Mouse (Mus musculus) midbrain, embryonic 13.5 days (tissue): Measurements from ENCODE around the gene Tns1. TPM values are rescaled to one million over a fixed set of nuclear protein-coding genes. Genes with fewer than 3 reads are reported as not detected.

ENCODE experiments used
- ATAC-seq: fragments of 200-750 bp; cut with Nextera tagmentation; 2 replicates; pipeline ENCODE4 v1.8.0; 2017; ENCODE audit warnings: mild to moderate bottlenecking, moderate TSS enrichment, moderate library complexity
- H3K27ac ChIP-seq: fragments of 300-500 bp; sonication (generic); 2 replicates; pipeline ENCODE4 v1.5.1; 2015; ENCODE audit warnings: inconsistent platforms, mild to moderate bottlenecking, moderate library complexity
- H3K27me3 ChIP-seq: fragments of 300-500 bp; sonication (generic); 2 replicates; pipeline ENCODE4 v1.6.1; 2015; ENCODE audit warnings: mild to moderate bottlenecking, inconsistent platforms
- H3K36me3 ChIP-seq: fragments of 300-500 bp; sonication (generic); 2 replicates; pipeline ENCODE4 v1.6.1; 2015; ENCODE audit warnings: mild to moderate bottlenecking, inconsistent platforms
- H3K4me1 ChIP-seq: fragments of 300-500 bp; sonication (generic); replicated peaks from 2 replicates; pipeline ENCODE4 v1.6.1; 2015; ENCODE audit warnings: inconsistent platforms
- H3K4me2 ChIP-seq: fragments of 300-500 bp; sonication (generic); replicated peaks from 2 replicates; pipeline ENCODE4 v1.6.1; 2015; ENCODE audit warnings: moderate library complexity, mild to moderate bottlenecking, inconsistent platforms
- H3K4me3 ChIP-seq: fragments of 300-500 bp; sonication (generic); replicated peaks from 2 replicates; pipeline ENCODE4 v1.5.1; 2015; ENCODE audit warnings: mild to moderate bottlenecking, inconsistent platforms
- H3K9ac ChIP-seq: fragments of 300-500 bp; sonication (generic); replicated peaks from 2 replicates; pipeline ENCODE4 v1.6.1; 2015; ENCODE audit warnings: mild to moderate bottlenecking, inconsistent platforms
- H3K9me3 ChIP-seq: fragments of 300-500 bp; sonication (generic); 2 replicates; pipeline ENCODE4 v1.6.1; 2016; ENCODE audit warnings: mild to moderate bottlenecking, inconsistent platforms
- WGBS: fragments of 180-500 bp; shearing (Covaris S2); methylation state at CpG from one replicate; pipeline ENCODE4 v1.1.7; 2015; 5-methylcytosine and 5-hydroxymethylcytosine counted together
- polyA plus RNA-seq: library from polyadenylated mRNA; unstranded; fragments of >200 nt; fragmentation: Nextera tagmentation; extraction: Ambion mirVana; gene quantifications from 2 replicates; pipeline ENCODE4 v1.2.1, GENCODE M21; 2015

Gene Tns1
- polyA plus RNA-seq, 1 experiment from 2014 or later = 13.2 TPM

- Histone ChIP-seq H3K4me3 (no peak overlapping the region), H3K27me3 (no peaks in the 10 kb centered on the region), H3K4me2 (no peak overlapping the region), H3K9ac (no peak overlapping the region), H3K4me1 (peaks cover 23% of the 10 kb centered on the region), H3K36me3 (no peaks in the 10 kb centered on the region), H3K27ac (no peak overlapping the region), H3K9me3 (no peaks in the 10 kb centered on the region)
- 41% methylated on average over 4 of the region's 4 CpGs for WGBS
- no peak for ATAC-seq
Observed at GRCm38 (mm10) chr1:74025651-74026226, 98.5 kb downstream of the Tns1 start.

GRCm38 (mm10) chr1:74025227-74025626, 99.0 kb downstream of the Tns1 start:
- Histone ChIP-seq H3K4me1 (peaks cover 23% of the 10 kb centered on the region), H3K9me3 (no peaks in the 10 kb centered on the region), H3K4me2 (no peak overlapping the region), H3K36me3 (no peaks in the 10 kb centered on the region), H3K27ac (no peak overlapping the region), H3K27me3 (no peaks in the 10 kb centered on the region), H3K9ac (no peak overlapping the region), H3K4me3 (no peak overlapping the region)
- no peak for ATAC-seq
- 64% methylated on average over 6 of the region's 6 CpGs for WGBS

GRCm38 (mm10) chr1:74024452-74025190, 99.6 kb downstream of the Tns1 start:
- no peak overlapping the region for H3K27ac ChIP-seq
- ATAC-seq = no peak
- H3K9me3 ChIP-seq = no peaks in the 10 kb centered on the region
- no peaks in the 10 kb centered on the region for H3K27me3 ChIP-seq
- WGBS = 63% methylated on average over 10 of the region's 10 CpGs
- H3K4me2 ChIP-seq = no peak overlapping the region
- no peak overlapping the region for H3K4me3 ChIP-seq
- peaks cover 23% of the 10 kb centered on the region for H3K4me1 ChIP-seq
- H3K9ac ChIP-seq = no peak overlapping the region
- no peaks in the 10 kb centered on the region for H3K36me3 ChIP-seq

- Histone ChIP-seq H3K9ac (no peak overlapping the region), H3K4me1 (peaks cover 22% of the 10 kb centered on the region), H3K27ac (no peak overlapping the region), H3K4me3 (no peak overlapping the region), H3K36me3 (no peaks in the 10 kb centered on the region), H3K27me3 (no peaks in the 10 kb centered on the region), H3K9me3 (no peaks in the 10 kb centered on the region), H3K4me2 (no peak overlapping the region)
- 83% methylated on average over 3 of the region's 3 CpGs for WGBS
- no peak for ATAC-seq
Observed at GRCm38 (mm10) chr1:74022998-74023397, 101.3 kb downstream of the Tns1 start.

GRCm38 (mm10) chr1:74022536-74022935, 101.7 kb downstream of the Tns1 start:
- Histone ChIP-seq H3K27ac (no peak overlapping the region), H3K36me3 (no peaks in the 10 kb centered on the region), H3K27me3 (no peaks in the 10 kb centered on the region), H3K9me3 (no peaks in the 10 kb centered on the region), H3K4me2 (no peak overlapping the region), H3K4me1 (peaks cover 17% of the 10 kb centered on the region), H3K4me3 (no peak overlapping the region), H3K9ac (no peak overlapping the region)
- no peak for ATAC-seq
- 75% methylated on average over 5 of the region's 5 CpGs for WGBS

- no peaks in the 10 kb centered on the region for H3K27me3 ChIP-seq
- H3K9ac ChIP-seq = no peak overlapping the region
- H3K4me1 ChIP-seq = 0 out of 2 replicates have a peak, but pooled peaks cover 2% of the 10 kb centered on the region
- no peaks in the 10 kb centered on the region for H3K9me3 ChIP-seq
- no peak overlapping the region for H3K27ac ChIP-seq
- 77% methylated on average over 6 of the region's 6 CpGs for WGBS
- no peak for ATAC-seq
- H3K4me2 ChIP-seq = no peak overlapping the region
- H3K36me3 ChIP-seq = no peaks in the 10 kb centered on the region
- no peak overlapping the region for H3K4me3 ChIP-seq
Observed at GRCm38 (mm10) chr1:74020235-74020634, 104.0 kb downstream of the Tns1 start.

- Histone ChIP-seq H3K9me3 (no peaks in the 10 kb centered on the region), H3K4me3 (no peak overlapping the region), H3K36me3 (no peaks in the 10 kb centered on the region), H3K4me2 (no peak overlapping the region), H3K4me1 (no peaks in the 10 kb centered on the region), H3K27ac (no peak overlapping the region), H3K9ac (no peak overlapping the region), H3K27me3 (no peaks in the 10 kb centered on the region)
- WGBS = 91% methylated on average over 9 of the region's 9 CpGs
- ATAC-seq = no peak
Observed at GRCm38 (mm10) chr1:74017399-74018172, 106.7 kb downstream of the Tns1 start.

GRCm38 (mm10) chr1:74016618-74017017, 107.6 kb downstream of the Tns1 start:
- ATAC-seq = no peak
- no peaks in the 10 kb centered on the region for H3K36me3 ChIP-seq
- no peak overlapping the region for H3K27ac ChIP-seq
- no peaks in the 10 kb centered on the region for H3K9me3 ChIP-seq
- H3K4me1 ChIP-seq = no peaks in the 10 kb centered on the region
- WGBS = 94% methylated on average over 5 of the region's 5 CpGs
- H3K4me3 ChIP-seq = no peak overlapping the region
- H3K27me3 ChIP-seq = no peaks in the 10 kb centered on the region
- H3K4me2 ChIP-seq = no peak overlapping the region
- H3K9ac ChIP-seq = no peak overlapping the region

GRCm38 (mm10) chr1:74015513-74016234, 108.6 kb downstream of the Tns1 start:
- Histone ChIP-seq H3K4me2 (no peak overlapping the region), H3K4me1 (no peaks in the 10 kb centered on the region), H3K27me3 (no peaks in the 10 kb centered on the region), H3K9me3 (peaks cover 3% of the 10 kb centered on the region; the same call in 1 of the 2 replicates), H3K27ac (no peak overlapping the region), H3K4me3 (no peak overlapping the region), H3K36me3 (no peaks in the 10 kb centered on the region), H3K9ac (no peak overlapping the region)
- ATAC-seq = no peak
- 81% methylated on average over 8 of the region's 8 CpGs for WGBS

- H3K9me3 ChIP-seq = peaks cover 5% of the 10 kb centered on the region; the same call in 1 of the 2 replicates
- no peak overlapping the region for H3K9ac ChIP-seq
- ATAC-seq = no peak
- H3K36me3 ChIP-seq = no peaks in the 10 kb centered on the region
- H3K27me3 ChIP-seq = no peaks in the 10 kb centered on the region
- no peak overlapping the region for H3K27ac ChIP-seq
- no peak overlapping the region for H3K4me3 ChIP-seq
- H3K4me1 ChIP-seq = no peaks in the 10 kb centered on the region
- no peak overlapping the region for H3K4me2 ChIP-seq
- 69% methylated on average over 10 of the region's 14 CpGs for WGBS
Observed at GRCm38 (mm10) chr1:74014538-74015327, 109.5 kb downstream of the Tns1 start.

GRCm38 (mm10) chr1:74013296-74014031, 110.8 kb downstream of the Tns1 start:
- H3K4me1 ChIP-seq = no peaks in the 10 kb centered on the region
- H3K36me3 ChIP-seq = no peaks in the 10 kb centered on the region
- H3K9ac ChIP-seq = no peak overlapping the region
- no peak overlapping the region for H3K4me3 ChIP-seq
- H3K27me3 ChIP-seq = no peaks in the 10 kb centered on the region
- H3K27ac ChIP-seq = no peak overlapping the region
- 93% methylated on average over 14 of the region's 14 CpGs for WGBS
- H3K9me3 ChIP-seq = peaks cover 5% of the 10 kb centered on the region; the same call in 1 of the 2 replicates
- ATAC-seq = no peak
- no peak overlapping the region for H3K4me2 ChIP-seq
